Mouse (Mus musculus) frontal cortex, postnatal 36 days (tissue): ENCODE results near the gene Epha8.

Source experiments
- DNase-seq, 2 experiments: peaks; one replicate each; pipeline ENCODE4 v3.0.0; 2022; ENCODE audit warnings: low spot score in 2 of 2

The Epha8 gene

DNA sequence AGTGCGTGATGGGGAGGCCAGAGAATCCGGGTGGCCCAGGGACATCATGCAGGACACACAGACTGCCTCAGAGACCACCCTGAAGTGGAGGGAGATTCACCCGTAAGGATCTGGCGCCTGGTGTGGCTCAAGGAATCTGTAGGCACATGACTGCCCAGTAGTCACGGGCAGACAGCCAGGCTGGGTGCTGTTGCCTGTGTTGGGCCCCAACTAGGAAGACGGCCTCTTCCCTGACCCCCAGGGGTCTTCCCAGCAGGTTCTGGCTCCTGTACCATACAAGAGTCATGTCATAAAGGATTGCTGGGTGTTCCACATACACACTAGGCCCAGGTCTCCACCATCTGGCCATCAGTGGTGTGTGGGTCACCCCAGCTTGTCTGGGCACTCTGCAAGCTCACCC, 2.1 kb downstream of the Epha8 start:
- DNase-seq, result no peak

DNA sequence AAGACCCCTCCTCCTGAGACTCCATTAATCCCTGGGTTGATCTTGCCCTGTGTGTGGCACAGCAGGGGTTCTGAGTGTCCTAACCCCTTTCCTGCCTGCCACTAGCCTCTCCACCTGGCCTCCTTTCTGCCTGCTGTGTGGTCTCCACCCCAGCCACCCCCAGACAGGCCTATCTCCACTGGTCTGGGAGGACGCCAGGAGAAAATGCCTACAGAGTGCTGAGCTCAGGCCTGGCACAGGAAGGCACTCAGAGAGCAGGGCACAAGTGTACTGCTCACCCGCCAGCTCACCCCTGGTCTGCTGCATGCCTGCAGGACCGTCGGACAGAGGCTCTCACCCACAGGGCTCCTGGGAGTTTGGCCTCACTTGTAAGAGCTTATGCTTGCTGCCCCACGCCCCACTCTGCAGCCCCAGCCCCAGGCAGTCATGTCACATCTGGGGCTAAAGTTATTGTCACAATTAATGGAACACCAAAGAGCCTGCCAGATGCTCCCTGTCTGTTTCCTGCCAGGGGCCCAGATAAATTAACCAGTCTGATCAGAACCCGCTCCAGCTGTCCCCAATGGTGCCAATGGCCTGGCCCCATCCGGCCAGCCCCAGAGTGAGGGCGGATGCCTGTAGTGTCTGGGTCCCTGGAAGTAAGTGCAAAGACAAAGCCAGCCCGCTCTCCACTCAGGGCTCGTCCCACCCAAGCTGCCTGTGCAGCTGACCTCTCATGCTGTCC, 7.2 kb downstream of the Epha8 start:
- DNase-seq, result no peak

DNA sequence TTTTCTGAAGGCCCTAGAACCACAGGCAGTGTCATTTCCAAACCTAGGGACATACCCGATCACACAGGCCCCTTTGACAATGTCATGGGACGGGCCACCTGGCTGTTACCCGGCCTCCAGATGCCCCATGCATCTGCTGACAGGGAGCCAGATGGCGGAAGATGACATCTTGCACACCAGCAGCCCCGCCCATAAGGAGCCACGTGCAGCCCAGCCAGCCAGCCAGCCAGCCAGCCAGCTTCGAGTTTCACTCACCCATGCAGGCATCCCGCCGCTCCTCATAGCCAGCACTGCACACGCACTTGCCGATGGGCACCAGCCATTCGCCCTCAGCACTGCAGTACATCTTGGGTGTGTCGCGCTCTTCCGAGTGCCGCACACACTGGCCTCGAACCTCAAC, 11.2 kb downstream of the Epha8 start:
- DNase-seq, result no peak

DNA sequence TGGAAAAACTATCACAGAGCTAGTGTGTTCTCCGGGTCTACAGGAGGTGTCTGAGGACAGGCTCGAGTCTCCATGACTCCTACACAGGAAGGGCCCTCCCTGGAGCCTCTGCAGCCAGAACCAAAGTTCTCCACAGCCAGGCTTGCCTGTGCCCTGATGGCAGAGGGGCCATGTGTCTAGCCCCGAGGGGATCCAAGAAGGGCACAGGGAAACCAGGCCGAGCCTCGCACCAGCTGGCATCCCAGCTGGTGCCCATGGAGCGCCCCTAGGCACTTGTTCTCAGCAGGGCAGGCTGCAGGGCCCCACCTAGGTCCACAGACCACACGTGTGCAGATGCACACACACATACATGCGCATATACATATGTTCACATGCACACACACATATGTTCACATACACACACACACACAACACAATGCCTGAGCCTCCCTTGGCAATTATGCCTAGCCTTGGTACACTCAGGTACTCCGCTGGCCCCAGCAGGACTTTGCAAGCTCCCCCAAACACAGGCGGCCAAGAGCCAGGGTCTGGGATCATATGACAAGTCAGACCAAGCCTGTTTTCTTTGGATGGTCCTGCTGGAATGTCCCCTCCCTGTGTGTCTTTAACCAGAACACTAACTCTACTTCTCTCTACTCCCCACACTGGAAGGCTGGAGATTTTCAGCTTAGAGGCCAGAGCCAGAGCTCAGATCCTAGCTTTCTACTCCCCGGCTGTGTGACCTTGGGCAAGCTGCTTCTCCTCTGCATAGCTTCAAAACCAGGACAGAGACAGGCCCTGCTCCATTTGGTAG, 11.9 kb downstream of the Epha8 start:
- DNase-seq, result no peak

DNA sequence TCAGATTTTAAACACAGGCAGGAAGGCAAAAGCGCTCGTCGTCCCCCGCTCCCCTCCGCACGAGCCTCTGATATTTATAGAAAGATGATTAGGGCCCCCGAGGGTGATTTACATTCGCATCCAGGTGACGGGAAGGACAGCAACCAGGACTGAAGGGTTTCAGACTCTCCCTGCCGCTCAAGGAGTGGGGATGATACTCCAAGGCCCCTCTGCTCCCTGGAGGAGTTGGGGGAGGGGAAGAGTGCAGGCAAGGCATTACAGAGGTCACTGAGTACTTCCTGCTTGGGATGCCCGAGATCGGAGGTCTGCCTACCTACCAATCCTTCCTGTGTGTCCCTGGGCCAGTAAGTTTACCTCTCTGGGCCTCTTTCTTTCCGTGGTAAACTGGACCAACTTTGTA, 13.4 kb downstream of the Epha8 start:
- no peak for DNase-seq

DNA sequence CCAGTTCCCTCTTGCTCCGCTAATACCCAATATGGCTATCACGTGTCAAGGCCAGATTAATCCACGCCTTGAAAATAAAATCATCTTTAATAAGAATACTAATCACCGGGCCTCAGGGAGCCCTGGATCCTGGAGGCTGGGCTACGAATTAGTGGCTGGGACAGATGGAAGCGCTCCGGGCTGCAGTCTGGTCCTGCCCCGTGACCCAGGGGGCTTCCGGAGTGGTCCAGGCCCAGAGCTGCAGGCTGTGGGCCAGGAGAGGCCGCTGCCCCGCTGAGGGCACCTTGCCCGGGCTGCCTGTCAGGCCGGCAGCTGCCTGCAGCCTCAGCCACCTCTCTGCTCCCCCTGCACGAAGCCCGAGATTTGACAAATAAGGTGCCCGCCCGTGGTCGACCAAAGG, 13.9 kb downstream of the Epha8 start:
- no peak for DNase-seq

DNA sequence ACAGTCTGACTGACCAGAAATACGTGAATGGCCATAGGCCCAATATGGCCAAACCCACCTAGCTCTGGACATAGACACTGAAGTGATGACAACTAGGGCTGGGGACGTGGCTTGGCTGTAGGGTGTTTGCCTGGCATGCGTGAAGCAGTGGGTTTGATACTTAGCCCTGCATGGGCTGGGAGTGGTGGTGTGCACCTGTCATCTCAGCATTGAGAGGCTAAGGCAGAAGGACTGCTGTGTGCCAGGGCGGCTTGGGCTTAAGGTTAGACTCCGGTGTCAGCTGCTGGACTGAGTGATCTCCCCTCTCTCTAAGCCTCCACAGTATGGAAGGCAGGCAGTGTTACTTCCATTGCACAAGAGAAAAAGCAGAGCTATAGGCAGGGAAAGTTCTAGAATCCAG, 18.7 kb downstream of the Epha8 start:
- DNase-seq, result no peak

DNA sequence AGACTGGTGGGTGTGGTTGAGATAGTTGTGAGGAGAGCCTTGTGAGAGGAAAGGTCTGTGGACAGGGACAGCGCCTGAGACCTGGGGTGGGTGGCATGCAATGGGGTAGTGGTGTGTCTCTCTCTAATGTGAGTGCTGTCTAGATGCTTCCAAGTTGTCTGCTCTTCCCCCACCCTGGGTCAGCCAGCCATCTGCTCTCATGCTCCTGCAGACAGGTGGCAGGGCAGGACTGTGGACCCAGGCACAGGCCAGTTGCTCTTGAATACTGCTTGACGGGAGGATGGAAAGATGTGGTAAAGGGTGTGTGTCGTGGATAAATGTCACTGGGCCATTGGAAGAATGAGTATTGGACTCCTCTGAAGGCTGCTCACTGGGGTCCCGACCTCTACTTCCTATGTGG, 19.3 kb downstream of the Epha8 start:
- DNase-seq, result no peak

DNA sequence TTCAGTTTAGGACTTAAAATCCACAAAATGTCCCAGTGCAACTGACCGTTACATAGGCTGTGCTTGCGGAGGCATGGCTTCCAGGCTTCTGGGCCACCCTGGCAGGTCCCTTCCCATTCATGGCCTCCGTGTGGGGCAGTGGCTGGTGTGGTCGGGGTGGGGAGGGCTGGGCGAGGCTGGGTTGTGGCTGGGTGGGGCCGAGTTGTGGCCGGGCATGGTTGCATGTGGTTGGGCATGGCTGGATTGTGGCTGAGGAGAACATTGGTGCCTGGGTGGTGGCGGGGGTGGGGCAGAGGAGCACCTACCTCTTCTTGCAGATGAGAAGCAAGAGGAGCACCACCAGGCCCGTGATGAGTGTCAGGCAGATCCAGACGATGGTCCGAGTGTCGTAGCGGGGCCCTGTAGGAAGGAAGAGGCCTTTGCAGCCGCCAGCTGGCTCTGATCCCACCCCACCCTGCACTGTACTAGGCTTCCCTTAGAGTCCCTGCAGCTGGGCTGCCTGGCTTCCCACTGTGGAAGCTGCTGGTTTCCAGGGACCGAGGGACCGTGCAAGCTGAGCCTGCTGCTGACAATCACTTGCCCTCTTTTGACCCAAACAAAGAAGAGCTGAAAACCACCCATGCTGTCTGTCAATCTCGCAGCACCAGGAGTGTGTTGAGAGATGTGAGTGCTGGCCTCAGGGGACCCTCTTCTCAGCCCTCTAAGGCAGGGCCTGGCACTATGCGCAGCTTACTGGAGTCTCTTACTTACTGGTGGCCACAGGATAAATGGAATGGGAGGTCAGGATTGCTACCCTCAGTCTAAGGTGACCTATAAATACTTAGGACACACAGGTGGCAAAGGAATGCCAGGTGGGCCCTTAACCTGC, 21.6 kb downstream of the Epha8 start:
- DNase-seq, result no peak

DNA sequence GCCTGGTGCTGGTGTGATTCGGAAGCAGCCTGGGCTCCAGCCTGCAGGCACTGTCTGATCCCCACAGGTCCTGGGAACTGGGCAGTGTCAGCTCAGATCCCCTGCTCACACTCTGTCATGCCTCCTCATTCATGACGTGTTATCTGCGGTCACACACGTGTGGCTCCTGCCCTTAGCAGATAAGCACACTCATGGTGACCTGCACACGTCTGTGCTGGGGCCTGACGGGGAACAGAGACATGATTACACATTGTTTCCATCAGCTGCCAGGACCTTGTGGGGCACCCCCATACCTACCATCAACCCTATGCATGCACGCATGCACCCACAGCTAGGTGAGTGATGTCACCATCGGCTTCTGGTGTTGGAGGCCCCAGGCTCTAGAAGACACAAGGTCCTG, 26.1 kb downstream of the Epha8 start:
- no peak for DNase-seq

DNA sequence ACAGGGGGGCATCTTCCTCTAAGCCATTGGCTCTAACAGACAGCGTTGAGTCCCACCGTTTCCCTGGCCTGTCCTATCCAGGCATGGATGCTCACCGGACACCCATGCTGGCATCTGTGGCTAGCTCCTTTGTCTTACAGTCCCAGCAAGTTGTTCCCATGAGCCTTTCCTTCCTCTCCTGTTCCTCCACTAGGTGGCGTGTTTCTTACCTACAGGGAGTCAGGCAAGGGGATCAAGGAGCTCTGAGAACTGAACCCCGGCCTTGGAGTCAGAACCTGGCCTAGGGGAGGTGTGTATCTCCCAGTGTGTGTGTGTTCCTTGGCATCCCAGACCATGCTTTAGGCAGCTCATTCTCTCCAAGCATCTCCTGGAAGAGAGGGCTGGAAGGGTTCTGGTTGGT, 27.7 kb downstream of the Epha8 start:
- DNase-seq, result peak in 1 of 2 experiments; percentile 28

DNA sequence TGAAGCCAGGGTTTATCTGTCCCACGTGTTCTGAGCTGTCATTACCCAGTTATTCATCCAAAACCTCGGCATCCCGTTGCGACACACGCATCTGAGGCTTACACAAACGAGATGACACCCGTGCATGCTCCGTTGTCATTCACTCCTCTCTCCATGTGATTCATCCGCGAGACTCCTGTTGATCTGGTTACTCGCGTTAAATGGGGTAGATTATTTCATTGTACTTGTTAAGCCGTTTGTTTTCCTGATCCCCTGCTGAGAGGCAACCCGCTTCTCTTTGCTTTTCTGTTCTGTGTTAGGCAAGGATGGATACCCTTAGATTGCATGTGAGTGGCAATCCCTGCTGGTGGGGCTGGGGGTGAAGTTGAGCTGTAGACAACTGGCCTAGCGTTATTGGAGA, 30.8 kb downstream of the Epha8 start:
- DNase-seq, result no peak

DNA sequence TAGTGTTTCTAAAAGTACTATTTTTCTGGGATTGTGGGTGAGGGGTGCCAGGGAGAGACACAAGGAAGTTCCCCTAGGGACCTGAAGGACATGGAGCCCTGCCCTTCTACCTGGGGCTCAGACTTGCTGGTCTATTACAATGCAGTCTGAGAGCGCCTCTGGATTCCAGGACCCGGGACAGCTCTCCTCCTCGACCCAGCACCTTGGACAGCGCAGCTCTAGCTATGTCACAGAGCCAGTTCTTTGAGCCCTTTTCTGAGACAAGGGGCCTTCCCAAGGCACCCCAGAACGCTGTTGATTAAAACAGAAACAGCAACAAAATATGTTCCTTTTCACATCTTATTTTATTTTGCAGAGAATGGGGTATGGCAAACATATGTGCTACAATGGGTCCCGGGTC, 32.1 kb downstream of the Epha8 start:
- DNase-seq, result peak; percentile 23 to 28

DNA sequence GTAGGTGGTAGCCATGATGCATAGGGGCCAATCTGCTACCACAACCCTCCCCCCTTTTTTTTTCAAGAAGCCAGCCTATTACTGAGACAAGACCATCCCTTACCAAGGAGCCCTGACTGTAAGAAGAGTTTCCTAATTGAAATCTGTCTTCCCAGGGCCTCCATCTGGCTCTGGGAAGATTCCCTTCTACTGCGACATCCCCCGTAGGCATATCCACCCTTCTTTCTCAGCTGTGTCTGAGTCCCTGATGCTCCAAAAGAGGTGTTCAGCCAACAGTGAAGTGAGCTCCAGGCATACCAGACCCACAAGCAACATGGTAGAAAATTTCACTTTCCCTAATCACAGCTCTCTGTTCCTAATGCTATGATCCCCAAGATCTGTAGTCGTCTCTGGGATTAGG, 37.1 kb downstream of the Epha8 start:
- DNase-seq, result peak in 1 of 2 experiments; percentile 19

DNA sequence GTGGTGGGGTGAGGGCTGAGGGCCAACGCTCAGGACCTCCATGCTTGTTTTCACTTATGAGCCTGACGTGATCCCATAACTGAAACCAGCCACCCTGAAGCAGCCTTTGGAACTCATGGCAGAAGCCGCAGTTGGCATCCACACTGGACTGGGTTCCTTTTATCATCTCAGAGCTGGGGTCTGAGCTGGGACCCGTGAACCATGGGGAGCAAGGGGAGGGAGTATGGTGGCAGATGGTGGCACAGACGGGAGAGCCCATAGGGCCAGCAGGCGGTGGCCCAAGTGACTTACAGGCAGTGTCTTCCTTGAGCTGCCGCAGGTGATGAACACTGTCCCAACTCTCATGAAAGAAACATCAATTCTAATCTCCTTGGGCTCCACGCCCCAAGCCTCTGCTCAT, 37.8 kb downstream of the Epha8 start:
- no peak for DNase-seq

DNA sequence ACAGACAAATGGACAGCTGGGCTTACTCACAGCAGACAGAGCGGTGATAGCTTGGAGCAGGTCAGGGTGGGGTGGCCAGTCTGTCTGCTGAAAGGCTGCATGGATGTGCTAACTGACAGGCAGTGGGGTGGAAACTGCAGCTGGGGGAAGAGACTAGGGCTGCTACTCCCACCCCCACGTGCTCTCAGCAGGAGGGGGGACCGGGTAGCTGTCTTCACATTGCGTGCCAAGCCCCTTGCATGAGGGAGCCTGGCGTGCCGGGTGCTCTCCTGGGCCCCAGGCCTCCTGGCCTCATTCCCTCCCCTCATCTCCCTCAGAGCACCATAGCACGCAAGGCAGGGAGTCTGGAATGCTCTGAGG, 39.5 kb downstream of the Epha8 start:
- DNase-seq, result no peak

DNA sequence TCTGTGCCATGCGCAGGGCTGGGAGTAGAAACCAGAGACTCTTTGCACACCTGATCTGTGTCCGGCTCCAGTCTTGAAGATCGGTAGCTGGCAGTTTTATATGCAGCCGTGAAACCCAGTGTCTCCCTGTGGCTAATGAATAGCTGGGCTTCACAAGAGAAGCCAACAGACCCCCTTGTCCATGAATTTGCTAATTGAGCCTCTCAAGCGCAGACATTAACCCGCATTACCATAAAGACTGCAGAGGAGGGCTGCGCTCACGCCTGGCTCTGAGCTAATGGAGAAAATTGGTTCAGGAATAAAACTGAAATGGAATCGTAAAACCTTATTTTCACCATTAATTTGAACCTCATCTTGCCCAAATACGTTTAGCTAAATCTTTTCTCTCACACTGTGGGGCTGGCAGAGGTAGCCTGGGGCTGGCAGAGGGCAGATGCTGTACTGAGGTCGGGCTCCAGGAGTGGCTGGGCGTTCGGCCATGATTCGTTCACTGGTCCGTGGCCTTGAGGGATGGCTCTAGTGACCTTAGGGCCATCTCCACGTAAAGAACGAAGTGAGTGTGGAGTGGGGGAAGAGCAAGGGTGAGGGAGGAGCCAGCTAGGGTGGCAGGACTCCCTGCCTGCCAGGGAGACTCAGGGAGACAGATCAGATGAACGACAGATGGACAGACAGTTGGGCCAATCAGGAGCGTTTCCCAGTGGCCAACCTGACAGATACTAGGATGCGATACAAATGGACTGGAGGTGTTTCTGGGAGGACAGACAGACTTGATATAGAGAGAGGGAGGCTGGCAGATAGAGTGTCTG, 40.1 kb downstream of the Epha8 start:
- no peak for DNase-seq

DNA sequence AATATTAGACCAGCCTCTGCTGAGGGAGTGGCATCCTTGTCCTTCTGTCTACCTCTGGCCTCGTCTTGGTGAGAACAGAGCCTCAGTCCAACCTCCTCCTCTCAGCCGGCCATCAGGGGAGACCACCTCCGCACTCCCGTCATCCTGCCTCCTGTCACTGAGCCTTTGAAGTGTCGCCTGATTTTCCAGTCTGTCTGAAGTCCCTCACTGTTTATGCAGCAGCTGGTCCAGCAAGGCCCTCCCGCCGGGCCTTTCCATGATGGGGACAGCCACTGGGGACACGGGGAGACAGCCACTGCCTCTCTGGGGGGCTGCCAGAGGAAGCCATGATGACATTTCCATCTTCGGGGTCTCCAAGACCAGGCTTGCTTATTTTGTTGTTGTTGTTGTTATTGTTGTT, 43.8 kb downstream of the Epha8 start:
- DNase-seq, result no peak

DNA sequence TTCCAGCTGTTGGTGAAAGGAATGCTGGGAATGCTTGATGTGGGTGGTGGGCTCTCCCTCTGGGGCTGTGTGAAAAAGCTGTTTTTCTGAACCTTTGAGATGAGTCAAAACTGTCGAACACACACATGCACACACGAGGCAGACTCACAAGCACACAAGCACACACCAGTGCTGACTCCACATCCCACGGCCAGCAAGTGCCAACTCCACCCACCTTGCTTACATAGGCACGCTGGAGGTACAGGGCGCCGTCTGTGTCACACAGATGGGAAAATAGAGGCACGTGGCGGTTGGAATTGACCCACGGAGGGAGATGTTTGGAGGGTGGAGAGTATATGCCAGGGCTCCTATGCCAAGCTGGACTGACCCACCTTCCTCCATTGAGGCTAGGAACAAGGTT, 44.8 kb downstream of the Epha8 start:
- peak in 1 of 2 experiments; percentile 25 for DNase-seq

DNA sequence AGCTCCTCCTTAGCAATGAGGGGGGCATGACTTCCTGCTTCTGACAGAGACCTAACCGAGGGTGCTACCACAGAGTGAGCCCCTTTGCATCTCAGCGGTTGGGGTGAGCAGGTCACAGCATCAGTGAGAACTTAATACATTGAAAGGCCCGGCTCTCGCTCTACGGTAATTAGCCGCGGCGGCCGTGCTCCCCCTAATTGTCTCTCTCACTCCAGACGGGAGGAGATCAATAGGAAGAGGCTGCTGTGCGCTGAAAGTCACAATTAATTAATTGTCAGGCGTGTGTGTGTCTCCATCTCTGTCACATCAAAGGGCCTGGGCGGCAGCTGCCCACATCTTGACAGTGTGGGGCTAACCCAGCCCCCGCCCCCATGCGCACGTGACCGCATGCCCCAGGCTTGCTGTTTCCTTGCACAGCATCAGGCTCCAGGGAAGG, 45.4 kb downstream of the Epha8 start:
- no peak for DNase-seq

DNA sequence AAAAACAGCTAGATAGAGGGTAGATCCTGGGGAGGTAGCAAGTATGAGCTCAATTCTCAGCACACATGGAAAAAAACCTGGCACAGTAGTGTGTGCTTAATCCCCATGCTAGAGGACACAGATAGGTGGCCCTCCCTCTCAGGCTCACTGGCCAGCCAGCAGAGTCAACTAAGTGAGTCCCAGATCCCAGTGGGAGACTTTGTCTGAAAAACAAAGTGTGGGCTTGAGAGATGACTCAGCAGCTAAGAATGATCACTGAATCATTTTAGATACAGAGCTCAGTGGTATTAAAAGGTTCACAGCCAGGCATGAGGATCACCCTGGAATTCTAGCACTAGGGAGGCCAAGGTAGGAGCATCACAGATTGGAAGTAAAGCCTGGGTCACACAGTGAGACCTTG, 48.8 kb downstream of the Epha8 start:
- DNase-seq, result no peak

DNA sequence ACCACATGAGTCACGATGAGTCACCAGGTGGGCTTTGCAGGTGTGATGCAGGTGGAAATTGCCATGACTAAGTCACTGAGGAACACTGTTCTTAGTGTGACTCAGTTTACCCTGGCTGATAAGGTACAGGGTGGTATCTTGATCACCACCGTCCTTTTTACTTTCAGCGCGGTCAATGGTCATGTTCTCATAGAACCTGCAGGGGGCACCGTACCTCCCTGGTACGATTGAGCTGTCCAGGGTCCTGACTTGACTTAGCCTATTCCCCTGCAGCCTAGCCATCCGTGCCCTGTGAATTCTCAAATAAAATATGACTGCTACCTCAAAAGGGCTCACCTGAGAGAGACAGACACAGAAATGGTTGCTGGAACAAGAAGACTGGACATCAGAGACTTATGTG, 49.6 kb downstream of the Epha8 start:
- no peak for DNase-seq
